Mouse (Mus musculus) kidney, postnatal 36 days (tissue): ENCODE results near the gene Myh7b.
"Not testable (repeated sequence)": the region's sequence is repeated elsewhere in the genome, so short reads cannot be mapped to it uniquely, and the experiment has no call there.

Experiments used
- DNase-seq, 2 experiments: peaks; one replicate each; pipeline ENCODE4 v3.0.0; 2021 to 2022; ENCODE audit warnings: mixed read lengths in 2 of 2

Gene Myh7b

GRCm38 (mm10) chr2:155604560-155605235 lies 6.3 kb upstream of the Myh7b start:
- DNase-seq: no peak

GRCm38 (mm10) chr2:155605236-155605589 lies 5.8 kb upstream of the Myh7b start:
- DNase-seq: not testable (repeated sequence)

- no peak for DNase-seq
These were observed 4.7 kb upstream of the Myh7b start for GRCm38 (mm10) chr2:155606360-155606759.

- DNase-seq: no peak
These were observed 980 bp downstream of the Myh7b start for GRCm38 (mm10) chr2:155611834-155612550.

- peak; percentile 70 to 89 for DNase-seq
These were observed 2.3 kb downstream of the Myh7b start for GRCm38 (mm10) chr2:155613326-155613755.

- DNase-seq: no peak
These were observed 2.9 kb downstream of the Myh7b start for GRCm38 (mm10) chr2:155613953-155614352.

- DNase-seq: no peak
These were observed 6.0 kb downstream of the Myh7b start for GRCm38 (mm10) chr2:155616971-155617370.

GRCm38 (mm10) chr2:155619817-155620216 lies 8.8 kb downstream of the Myh7b start:
- DNase-seq: peak; percentile 84 to 97

- DNase-seq: no peak
These were observed 11.6 kb downstream of the Myh7b start for GRCm38 (mm10) chr2:155622606-155623005.

- DNase-seq: no peak
These were observed 13.0 kb downstream of the Myh7b start for GRCm38 (mm10) chr2:155623996-155624395.

GRCm38 (mm10) chr2:155624730-155625129 lies 13.7 kb downstream of the Myh7b start:
- DNase-seq: peak; percentile 19 to 63

GRCm38 (mm10) chr2:155626277-155626676 lies 15.3 kb downstream of the Myh7b start:
- no peak for DNase-seq

- DNase-seq: peak; percentile 57 to 88
These were observed 16.2 kb downstream of the Myh7b start for GRCm38 (mm10) chr2:155627030-155627738.

GRCm38 (mm10) chr2:155628112-155628511 lies 17.1 kb downstream of the Myh7b start:
- no peak for DNase-seq

- no peak for DNase-seq
These were observed 17.5 kb downstream of the Myh7b start for GRCm38 (mm10) chr2:155628519-155628918.

GRCm38 (mm10) chr2:155629231-155629661 lies 18.2 kb downstream of the Myh7b start:
- DNase-seq: peak; percentile 21 to 59

GRCm38 (mm10) chr2:155630153-155630552 lies 19.1 kb downstream of the Myh7b start:
- DNase-seq: no peak

- DNase-seq: peak in 1 of 2 experiments; percentile 41
These were observed 19.8 kb downstream of the Myh7b start for GRCm38 (mm10) chr2:155630590-155631416.

GRCm38 (mm10) chr2:155632138-155632936 lies 21.3 kb downstream of the Myh7b start:
- no peak for DNase-seq

- DNase-seq: no peak
These were observed 22.1 kb downstream of the Myh7b start for GRCm38 (mm10) chr2:155633121-155633520.

- no peak for DNase-seq
These were observed 22.7 kb downstream of the Myh7b start for GRCm38 (mm10) chr2:155633731-155634130.

- DNase-seq: no peak
These were observed 23.6 kb downstream of the Myh7b start for GRCm38 (mm10) chr2:155634562-155634961.
